Mouse (Mus musculus): ENCODE results near the gene Gm13889. TPM values are rescaled to one million over a fixed set of nuclear protein-coding genes. Genes with fewer than 3 reads are reported as not detected.

The Gm13889 gene
- polyA plus RNA-seq (2012) = 1.8 and 2.3 TPM in 2 replicates

DNA sequence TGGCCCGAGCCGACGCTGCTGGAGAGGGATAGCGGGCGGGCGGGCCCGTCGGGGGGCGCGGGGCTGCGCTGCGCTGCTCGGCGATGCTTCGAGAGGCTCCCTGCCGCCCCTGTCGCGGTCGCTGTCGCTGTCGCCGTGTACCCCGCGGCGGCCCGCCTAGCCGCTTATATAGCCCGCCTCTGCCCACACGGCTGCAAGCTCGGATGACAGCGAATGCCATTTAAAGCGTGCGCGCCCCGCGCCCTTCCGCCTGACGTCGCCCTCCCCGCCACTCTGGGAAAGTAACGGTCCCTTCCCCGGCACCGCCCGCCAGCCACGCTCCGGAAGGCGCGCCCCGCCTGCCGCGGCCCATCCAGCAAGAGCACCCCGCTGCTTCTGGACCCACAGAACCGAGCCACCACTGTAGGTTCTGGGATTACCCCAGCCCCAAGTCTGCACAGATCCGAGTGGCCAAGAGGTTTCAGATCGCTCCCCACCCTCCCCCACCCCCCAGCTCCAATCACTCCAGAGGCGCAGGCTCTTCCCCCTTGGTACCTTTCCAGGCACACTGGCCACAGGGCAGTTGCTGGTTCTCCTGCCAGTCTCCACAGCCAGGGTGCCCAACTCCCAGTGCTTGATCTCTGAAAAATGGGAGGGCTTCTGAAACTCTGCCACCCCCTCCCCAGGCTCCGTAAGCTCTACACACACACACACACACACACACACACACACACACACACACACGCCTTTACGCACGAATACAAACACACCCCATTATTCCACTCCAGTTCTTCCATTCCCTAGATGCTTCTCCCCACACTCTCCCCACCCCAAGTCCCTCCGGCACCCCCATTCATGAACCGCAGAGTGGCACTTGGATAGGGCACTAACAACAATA, at the start of gene Gm13889:
Gm13889 (minus strand) TSS at position 294 of the 877 bp plus-strand sequence.

GRCm38 (mm10) chr2:93996254-93996653, 39.3 kb upstream of the Gm13889 start, which contains the start of gene Gm27027:
Gene Gm27027 (minus strand): TSS chr2:93996354.

Other genes with a start within 250 kb of the Gm13889 start
- 42.9 and 45.3 TPM in 2 replicates for gene Ext2, start 134.6 kb downstream of the Gm13889 start, polyA plus RNA-seq (2012)
- gene Accs, start 107.3 kb downstream of the Gm13889 start, polyA plus RNA-seq (2012) = 13.6 and 15.0 TPM in 2 replicates
- gene Accsl, start 88.0 kb downstream of the Gm13889 start, polyA plus RNA-seq (2012) = not detected in 2 replicates
- not detected in 2 replicates for gene Gm27027, start 39.2 kb upstream of the Gm13889 start, polyA plus RNA-seq (2012)
- gene Alkbh3, start 53.6 kb upstream of the Gm13889 start, polyA plus RNA-seq (2012) = 34.0 and 39.9 TPM in 2 replicates
- 21.0 and 27.4 TPM in 2 replicates for gene Hsd17b12, start 200.8 kb upstream of the Gm13889 start, polyA plus RNA-seq (2012)